Mouse (Mus musculus) limb, embryonic 12.5 days (tissue): ENCODE measurements around the gene Rhbdl2. TPM values are rescaled to one million over a fixed set of nuclear protein-coding genes. Genes with fewer than 3 reads are reported as not detected.

Experiments used
- ATAC-seq: fragments of 200-750 bp; cut with Nextera tagmentation; 2 replicates; pipeline ENCODE4 v1.8.0; 2017; ENCODE audit warnings: low read depth, moderate TSS enrichment; ENCODE audit not compliant: insufficient number of reproducible peaks, insufficient read depth, low FRiP score, low TSS enrichment
- H3K27ac ChIP-seq: fragments of 300-500 bp; sonication (generic); 2 replicates; pipeline ENCODE4 v1.5.1; 2016; ENCODE audit warnings: mild to moderate bottlenecking, moderate library complexity
- H3K27me3 ChIP-seq: fragments of 300-500 bp; sonication (generic); 2 replicates; pipeline ENCODE4 v1.6.1; 2016; ENCODE audit warnings: mild to moderate bottlenecking, moderate library complexity
- H3K36me3 ChIP-seq: fragments of 300-500 bp; sonication (generic); 2 replicates; pipeline ENCODE4 v1.6.1; 2016; ENCODE audit warnings: mild to moderate bottlenecking, moderate library complexity
- H3K4me1 ChIP-seq: fragments of 300-500 bp; sonication (generic); replicated peaks from 2 replicates; pipeline ENCODE4 v1.6.1; 2016
- H3K4me2 ChIP-seq: fragments of 300-500 bp; sonication (generic); 2 replicates; pipeline ENCODE4 v1.6.1; 2016; ENCODE audit warnings: mild to moderate bottlenecking, moderate library complexity
- H3K4me3 ChIP-seq: fragments of 300-500 bp; sonication (generic); replicated peaks from 2 replicates; pipeline ENCODE4 v1.5.1; 2016; ENCODE audit warnings: mild to moderate bottlenecking
- H3K9ac ChIP-seq: fragments of 300-500 bp; sonication (generic); replicated peaks from 2 replicates; pipeline ENCODE4 v1.6.1; 2016; ENCODE audit warnings: mild to moderate bottlenecking, moderate library complexity
- H3K9me3 ChIP-seq: fragments of 300-500 bp; sonication (generic); 2 replicates; pipeline ENCODE4 v1.6.1; 2016; ENCODE audit warnings: mild to moderate bottlenecking, moderate library complexity
- WGBS: fragments of 180-500 bp; shearing (Covaris S2); methylation state at CpG from one replicate; pipeline ENCODE4 v1.1.7; 2016; 5-methylcytosine and 5-hydroxymethylcytosine counted together
- polyA plus RNA-seq: library from polyadenylated mRNA; unstranded; fragments of >200 nt; fragmentation: Nextera tagmentation; extraction: Ambion mirVana; gene quantifications from 2 replicates; pipeline ENCODE4 v1.2.1, GENCODE M21; 2016

Gene Rhbdl2
- polyA plus RNA-seq: 2.1 and 3.3 TPM in 2 replicates

- peak within 1 kb of the TSS; percentile 19 for H3K4me3 ChIP-seq
- WGBS: 23% methylated on average over 12 of the region's 12 CpGs
- peak within 1 kb of the TSS; percentile 38 for H3K4me2 ChIP-seq
- H3K4me1 ChIP-seq: peaks cover 15% of the 10 kb centered on the region
- 0 out of 2 replicates have a peak within 1 kb of the TSS, but pooled peaks have one; percentile 12 for H3K9ac ChIP-seq
- H3K36me3 ChIP-seq: no peaks in the 10 kb centered on the region
- H3K27me3 ChIP-seq: no peaks in the 10 kb centered on the region
- ATAC-seq: peak; percentile 68
- no peaks in the 10 kb centered on the region for H3K9me3 ChIP-seq
- H3K27ac ChIP-seq: peak within 1 kb of the TSS; percentile 64; the same call in 1 of the 2 replicates
Measured at GRCm38 (mm10) chr4:123787191-123787985, at the start of gene Rhbdl2. Rhbdl2 (plus strand) TSS chr4:123787874.

GRCm38 (mm10) chr4:123738708-123739107, 49.0 kb upstream of the Rhbdl2 start:
- Histone ChIP-seq H3K4me1 (no peaks in the 10 kb centered on the region), H3K27me3 (no peaks in the 10 kb centered on the region), H3K9me3 (no peaks in the 10 kb centered on the region), H3K9ac (no peak overlapping the region), H3K27ac (no peak overlapping the region), H3K36me3 (peaks cover 81% of the 10 kb centered on the region), H3K4me3 (no peak overlapping the region), H3K4me2 (no peak overlapping the region)
- no peak for ATAC-seq
- WGBS: 90% methylated on average over 4 of the region's 4 CpGs

- H3K4me1 ChIP-seq: no peaks in the 10 kb centered on the region
- 83% methylated on average over 1 of the region's 1 CpGs for WGBS
- ATAC-seq: no peak
Measured at GRCm38 (mm10) chr4:123742891-123743290, 44.8 kb upstream of the Rhbdl2 start.

GRCm38 (mm10) chr4:123745221-123745775, 42.4 kb upstream of the Rhbdl2 start:
- no peak for ATAC-seq

More at GRCm38 (mm10) chr4:123742891-123743290, 44.8 kb upstream of the Rhbdl2 start:
- H3K27me3 ChIP-seq: no peaks in the 10 kb centered on the region
- H3K36me3 ChIP-seq: peaks cover 52% of the 10 kb centered on the region
- H3K9ac ChIP-seq: no peak overlapping the region
- no peak overlapping the region for H3K4me2 ChIP-seq
- H3K4me3 ChIP-seq: no peak overlapping the region
- no peak overlapping the region for H3K27ac ChIP-seq
- no peaks in the 10 kb centered on the region for H3K9me3 ChIP-seq

GRCm38 (mm10) chr4:123748726-123749415, 38.8 kb upstream of the Rhbdl2 start:
- H3K4me3 ChIP-seq: peak overlapping the region; percentile 97
- WGBS: 16% methylated on average over 10 of the region's 10 CpGs
- H3K36me3 ChIP-seq: no peaks in the 10 kb centered on the region
- H3K27ac ChIP-seq: no peak overlapping the region
- H3K9ac ChIP-seq: peak overlapping the region; percentile 90
- peak overlapping the region; percentile 87 for H3K4me2 ChIP-seq
- H3K9me3 ChIP-seq: no peaks in the 10 kb centered on the region
- H3K27me3 ChIP-seq: no peaks in the 10 kb centered on the region
- ATAC-seq: no peak
- H3K4me1 ChIP-seq: peaks cover 7% of the 10 kb centered on the region

More at GRCm38 (mm10) chr4:123745221-123745775, 42.4 kb upstream of the Rhbdl2 start:
- Histone ChIP-seq H3K9ac (no peak overlapping the region), H3K36me3 (peaks cover 28% of the 10 kb centered on the region), H3K27ac (no peak overlapping the region), H3K27me3 (no peaks in the 10 kb centered on the region), H3K4me2 (no peak overlapping the region), H3K9me3 (no peaks in the 10 kb centered on the region), H3K4me1 (peaks cover 7% of the 10 kb centered on the region), H3K4me3 (no peak overlapping the region)
- 93% methylated on average over 4 of the region's 4 CpGs for WGBS

- H3K27me3 ChIP-seq: no peaks in the 10 kb centered on the region
- H3K9ac ChIP-seq: peak overlapping the region; percentile 90
- ATAC-seq: peak; percentile 86
- H3K27ac ChIP-seq: peak overlapping the region; percentile 92
- H3K4me3 ChIP-seq: peak overlapping the region; percentile 97
- H3K9me3 ChIP-seq: no peaks in the 10 kb centered on the region
- H3K4me2 ChIP-seq: peak overlapping the region; percentile 87
- H3K4me1 ChIP-seq: peaks cover 7% of the 10 kb centered on the region
- H3K36me3 ChIP-seq: no peaks in the 10 kb centered on the region
- under 1% methylated on average over 54 of the region's 55 CpGs for WGBS
Measured at GRCm38 (mm10) chr4:123749484-123750130, 38.1 kb upstream of the Rhbdl2 start.

GRCm38 (mm10) chr4:123750152-123750651, 37.5 kb upstream of the Rhbdl2 start, which contains the start of gene Akirin1:
Akirin1 (minus strand) TSS chr4:123750345.
- Histone ChIP-seq H3K9ac (peak within 1 kb of the TSS; percentile 90), H3K9me3 (no peaks in the 10 kb centered on the region), H3K4me3 (peak within 1 kb of the TSS; percentile 97), H3K4me1 (peaks cover 7% of the 10 kb centered on the region), H3K27me3 (no peaks in the 10 kb centered on the region), H3K27ac (peak within 1 kb of the TSS; percentile 92), H3K36me3 (no peaks in the 10 kb centered on the region), H3K4me2 (peak within 1 kb of the TSS; percentile 87)
- under 1% methylated on average over 46 of the region's 46 CpGs for WGBS
- ATAC-seq: peak; percentile 99

- Histone ChIP-seq H3K27ac (no peak overlapping the region), H3K9me3 (no peaks in the 10 kb centered on the region), H3K27me3 (no peaks in the 10 kb centered on the region), H3K4me1 (peaks cover 7% of the 10 kb centered on the region), H3K9ac (0 out of 2 replicates have a peak overlapping the region, but pooled peaks have one; percentile 14), H3K4me2 (peak overlapping the region; percentile 87), H3K36me3 (no peaks in the 10 kb centered on the region), H3K4me3 (peak overlapping the region; percentile 97)
- no peak for ATAC-seq
- WGBS: 2% methylated on average over 8 of the region's 8 CpGs
Measured at GRCm38 (mm10) chr4:123750707-123751312, 36.9 kb upstream of the Rhbdl2 start.

- Histone ChIP-seq H3K4me1 (no peaks in the 10 kb centered on the region), H3K4me2 (no peak overlapping the region), H3K9me3 (no peaks in the 10 kb centered on the region), H3K27ac (no peak overlapping the region), H3K4me3 (no peak overlapping the region), H3K27me3 (no peaks in the 10 kb centered on the region), H3K36me3 (no peaks in the 10 kb centered on the region), H3K9ac (no peak overlapping the region)
- 52% methylated on average over 4 of the region's 4 CpGs for WGBS
- ATAC-seq: no peak
Measured at GRCm38 (mm10) chr4:123758306-123758705, 29.4 kb upstream of the Rhbdl2 start.

GRCm38 (mm10) chr4:123765071-123765470, 22.6 kb upstream of the Rhbdl2 start:
- WGBS: 80% methylated on average over 6 of the region's 6 CpGs
- H3K4me1 ChIP-seq: no peaks in the 10 kb centered on the region
- H3K9ac ChIP-seq: no peak overlapping the region
- no peaks in the 10 kb centered on the region for H3K27me3 ChIP-seq
- no peak overlapping the region for H3K27ac ChIP-seq
- no peaks in the 10 kb centered on the region for H3K36me3 ChIP-seq
- no peak overlapping the region for H3K4me2 ChIP-seq
- no peak for ATAC-seq
- H3K9me3 ChIP-seq: no peaks in the 10 kb centered on the region
- H3K4me3 ChIP-seq: no peak overlapping the region
